Mouse (Mus musculus): ENCODE data around the gene Nubpl.

Gene Nubpl

GRCm38 (mm10) chr12:52328488-52328887 lies 231.0 kb downstream of the Nubpl start:
- DNase-seq (ENCODE audit: low spot score in 2 of 2): no peak

GRCm38 (mm10) chr12:52335142-52335765 lies 237.7 kb downstream of the Nubpl start:
- DNase-seq (ENCODE audit: low spot score in 2 of 2): no peak

GRCm38 (mm10) chr12:52338136-52338753 lies 240.7 kb downstream of the Nubpl start:
- no peak for DNase-seq (ENCODE audit: low spot score in 2 of 2)

GRCm38 (mm10) chr12:52346611-52347010 lies 249.1 kb downstream of the Nubpl start:
- peak in 1 of 2 experiments; percentile 46 for DNase-seq (ENCODE audit: low spot score in 2 of 2)

GRCm38 (mm10) chr12:52350276-52350675 lies 252.7 kb downstream of the Nubpl start:
- DNase-seq (ENCODE audit: low spot score in 2 of 2): peak in 1 of 2 experiments; percentile 34

- no peak for DNase-seq (ENCODE audit: low spot score in 2 of 2)
These were observed 261.9 kb downstream of the Nubpl start for GRCm38 (mm10) chr12:52359484-52359883.

GRCm38 (mm10) chr12:52360136-52360535 lies 262.6 kb downstream of the Nubpl start:
- no peak for DNase-seq (ENCODE audit: low spot score in 2 of 2)

- DNase-seq (ENCODE audit: low spot score in 2 of 2): no peak
These were observed 263.7 kb downstream of the Nubpl start for GRCm38 (mm10) chr12:52361198-52361597.

All from spleen, postnatal 4 days (tissue).